Mouse (Mus musculus) kidney, postnatal 0 days (tissue): ENCODE results near the gene Chchd4. TPM values are rescaled to one million over a fixed set of nuclear protein-coding genes. Genes with fewer than 3 reads are reported as not detected.
A peak's percentile ranks its signal among the peaks of the same experiment; 100 is the strongest.

ENCODE experiments used
- ATAC-seq: fragments of 200-750 bp; cut with Nextera tagmentation; replicated peaks from 2 replicates; pipeline ENCODE4 v1.8.0; 2017; ENCODE audit warnings: low read depth, moderate number of reproducible peaks, moderate TSS enrichment, moderate library complexity; ENCODE audit not compliant: low FRiP score
- DNase-seq: peaks from one replicate; pipeline ENCODE4 v3.0.0-alpha.2; 2016; ENCODE audit warnings: low spot score
- H3K27ac ChIP-seq: fragments of 300-500 bp; sonication (generic); 2 replicates; pipeline ENCODE4 v1.5.1; 2014; ENCODE audit warnings: mild to moderate bottlenecking
- H3K27me3 ChIP-seq: fragments of 300-500 bp; sonication (generic); 2 replicates; pipeline ENCODE4 v1.6.1; 2014; ENCODE audit warnings: low read length, mixed read lengths; ENCODE audit not compliant: insufficient read depth
- H3K36me3 ChIP-seq: fragments of 300-500 bp; sonication (generic); 2 replicates; pipeline ENCODE4 v1.6.1; 2014; ENCODE audit warnings: low read length, mixed read lengths; ENCODE audit not compliant: insufficient read depth
- H3K4me1 ChIP-seq: fragments of 300-500 bp; sonication (generic); replicated peaks from 2 replicates; pipeline ENCODE4 v1.6.1; 2014; ENCODE audit warnings: antibody characterized with exemption, low read length, mixed read lengths; ENCODE audit not compliant: insufficient read depth
- H3K4me2 ChIP-seq: fragments of 300-500 bp; sonication (generic); 2 replicates; pipeline ENCODE4 v1.6.1; 2014; ENCODE audit warnings: mild to moderate bottlenecking, low read length, moderate library complexity, mixed read lengths
- H3K4me3 ChIP-seq: fragments of 300-500 bp; sonication (generic); replicated peaks from 2 replicates; pipeline ENCODE4 v1.5.1; 2014; ENCODE audit warnings: low read depth, low read length
- H3K9ac ChIP-seq: fragments of 300-500 bp; sonication (generic); 2 replicates; pipeline ENCODE4 v1.6.1; 2014; ENCODE audit warnings: low read depth, low read length
- H3K9me3 ChIP-seq: fragments of 300-500 bp; sonication (generic); replicated peaks from 2 replicates; pipeline ENCODE4 v1.6.1; 2016; ENCODE audit warnings: low read length, inconsistent platforms, mixed read lengths
- CTCF ChIP-seq: IDR thresholded peaks from 2 replicates; pipeline ENCODE4 v1.5.1; 2016; ENCODE audit warnings: antibody characterized with exemption, low read depth, mild to moderate bottlenecking, moderate library complexity
- WGBS: fragments of 180-500 bp; shearing (Covaris S2); extraction: QIAGEN DNeasy Blood & Tissue Kit; methylation state at CpG from one replicate; pipeline ENCODE4 v1.1.7; 2014; 5-methylcytosine and 5-hydroxymethylcytosine counted together
- polyA plus RNA-seq: library from polyadenylated mRNA; unstranded; fragments of >200 nt; fragmentation: Nextera tagmentation; extraction: Ambion mirVana; gene quantifications from 2 replicates; pipeline ENCODE4 v1.2.1, GENCODE M21; 2015

Gene Chchd4
- polyA plus RNA-seq = 28.0 and 29.2 TPM in 2 replicates

- Histone ChIP-seq H3K4me1 (peaks cover 10% of the 10 kb centered on the region), H3K9ac (peak within 1 kb of the TSS; percentile 74), H3K9me3 (no peaks in the 10 kb centered on the region), H3K27ac (peak within 1 kb of the TSS; percentile 75), H3K4me3 (peak within 1 kb of the TSS; percentile 62), H3K36me3 (peaks cover 8% of the 10 kb centered on the region), H3K4me2 (peak within 1 kb of the TSS; percentile 76), H3K27me3 (no peaks in the 10 kb centered on the region)
- under 1% methylated on average over 74 of the region's 74 CpGs for WGBS
- peak; percentile 100 for DNase-seq
- TF ChIP-seq CTCF = peak; percentile 33
- ATAC-seq = peak; percentile 94
Observed at GRCm38 (mm10) chr6:91472868-91473804, at the start of gene Chchd4, which contains the start of gene Tmem43. TSS of gene Chchd4 (minus strand) at chr6:91473546. TSS of gene Tmem43 (plus strand) at chr6:91473703.

DNA sequence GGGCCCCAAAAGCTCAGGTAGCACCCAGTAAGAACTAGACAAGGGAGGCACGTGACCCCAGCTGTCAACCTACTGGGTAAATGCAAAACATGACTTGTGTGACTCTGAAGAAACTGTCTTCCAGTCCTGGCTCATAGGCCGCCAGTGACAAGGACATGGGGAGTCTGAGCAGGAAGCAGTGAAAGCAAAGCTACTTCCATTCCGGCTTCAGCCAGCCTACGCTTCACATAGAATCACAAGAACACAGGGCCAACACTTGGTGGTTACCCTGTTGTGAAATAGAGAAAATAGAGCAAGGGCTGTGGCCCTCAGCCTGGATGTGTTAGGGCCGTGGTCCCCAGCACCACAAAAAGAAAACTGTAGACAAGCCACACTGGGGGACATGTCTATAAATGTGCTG, 49.5 kb upstream of the Chchd4 start:
- H3K9ac ChIP-seq = no peak overlapping the region
- H3K36me3 ChIP-seq = peaks cover 45% of the 10 kb centered on the region
- no peaks in the 10 kb centered on the region for H3K27me3 ChIP-seq
- H3K4me2 ChIP-seq = no peak overlapping the region
- 94% methylated on average over 5 of the region's 5 CpGs for WGBS
- no peaks in the 10 kb centered on the region for H3K4me1 ChIP-seq
- no peaks in the 10 kb centered on the region for H3K9me3 ChIP-seq
- no peak for TF ChIP-seq CTCF
- ATAC-seq (no peak), DNase-seq (no peak)
- H3K4me3 ChIP-seq = no peak overlapping the region
- H3K27ac ChIP-seq = no peak overlapping the region

- Histone ChIP-seq H3K9me3 (no peaks in the 10 kb centered on the region), H3K27me3 (no peaks in the 10 kb centered on the region), H3K9ac (0 out of 2 replicates have a peak overlapping the region, but pooled peaks have one; percentile 3), H3K36me3 (peaks cover 45% of the 10 kb centered on the region), H3K4me3 (no peak overlapping the region), H3K27ac (no peak overlapping the region), H3K4me1 (peaks cover 7% of the 10 kb centered on the region; the same call in 1 of the 2 replicates), H3K4me2 (no peak overlapping the region)
- 87% methylated on average over 7 of the region's 7 CpGs for WGBS
- no peak for ATAC-seq
- no peak for DNase-seq
- no peak for TF ChIP-seq CTCF
Observed at GRCm38 (mm10) chr6:91518454-91519020, 45.2 kb upstream of the Chchd4 start.

GRCm38 (mm10) chr6:91515545-91516449, 42.5 kb upstream of the Chchd4 start, which contains the start of the genes Xpc and Lsm3:
TSS of gene Xpc (minus strand) at chr6:91515888.
TSS of gene Lsm3 (plus strand) at chr6:91515928.
- 0 out of 2 replicates have a peak, but pooled peaks have one; percentile 19 for TF ChIP-seq CTCF
- no peaks in the 10 kb centered on the region for H3K27me3 ChIP-seq
- DNase-seq = peak; percentile 98
- under 1% methylated on average over 80 of the region's 80 CpGs for WGBS
- peak within 1 kb of the TSS; percentile 79 for H3K27ac ChIP-seq
- peak within 1 kb of the TSS; percentile 88 for H3K9ac ChIP-seq
- H3K36me3 ChIP-seq = peaks cover 22% of the 10 kb centered on the region; the same call in 1 of the 2 replicates
- ATAC-seq = peak; percentile 98
- peak within 1 kb of the TSS; percentile 88 for H3K4me3 ChIP-seq
- peak within 1 kb of the TSS; percentile 89 for H3K4me2 ChIP-seq
- no peaks in the 10 kb centered on the region for H3K9me3 ChIP-seq
- peaks cover 7% of the 10 kb centered on the region; the same call in 1 of the 2 replicates for H3K4me1 ChIP-seq

- DNase-seq = peak; percentile 35
- H3K27me3 ChIP-seq = no peaks in the 10 kb centered on the region
Observed at GRCm38 (mm10) chr6:91514737-91515362, 41.5 kb upstream of the Chchd4 start.

More at GRCm38 (mm10) chr6:91514737-91515362, 41.5 kb upstream of the Chchd4 start:
- Histone ChIP-seq H3K4me2 (peak overlapping the region; percentile 64), H3K9ac (peak overlapping the region; percentile 60), H3K27ac (peak overlapping the region; percentile 79), H3K4me3 (peak overlapping the region; percentile 88), H3K9me3 (no peaks in the 10 kb centered on the region), H3K4me1 (peaks cover 7% of the 10 kb centered on the region; the same call in 1 of the 2 replicates), H3K36me3 (peaks cover 13% of the 10 kb centered on the region; the same call in 1 of the 2 replicates)
- TF ChIP-seq CTCF = no peak
- ATAC-seq = no peak
- WGBS = 12% methylated on average over 10 of the region's 10 CpGs
